Mouse (Mus musculus) testis, adult 2 months (tissue): ENCODE data around the gene 2610002M06Rik. TPM values are rescaled to one million over a fixed set of nuclear protein-coding genes. Genes with fewer than 3 reads are reported as not detected.
A peak's percentile ranks its signal among the peaks of the same experiment; 100 is the strongest.

ENCODE experiments used
- H3K27ac ChIP-seq: fragments of 200-500 bp; 2 replicates; pipeline ENCODE4 v1.5.1; 2012; ENCODE audit warnings: low read depth, low read length; ENCODE audit not compliant: control insufficient read depth, insufficient read depth
- H3K27me3 ChIP-seq: fragments of 200-500 bp; 2 replicates; pipeline ENCODE4 v1.6.1; 2012; ENCODE audit warnings: mild to moderate bottlenecking, low read length, moderate library complexity; ENCODE audit not compliant: control insufficient read depth, insufficient read depth
- H3K36me3 ChIP-seq: fragments of 200-500 bp; 2 replicates; pipeline ENCODE4 v1.6.1; 2012; ENCODE audit warnings: mild to moderate bottlenecking, low read length; ENCODE audit not compliant: control insufficient read depth, insufficient read depth
- H3K4me1 ChIP-seq: fragments of 200-500 bp; 2 replicates; pipeline ENCODE4 v1.6.1; 2012; ENCODE audit warnings: low read length; ENCODE audit not compliant: control insufficient read depth, insufficient read depth
- H3K4me3 ChIP-seq: fragments of 200-500 bp; 2 replicates; pipeline ENCODE4 v1.5.1; 2012; ENCODE audit warnings: low read depth, mild to moderate bottlenecking, low read length, moderate library complexity, mixed read lengths; ENCODE audit not compliant: control insufficient read depth
- CTCF ChIP-seq: fragments of 200-500 bp; IDR thresholded peaks from 2 replicates; pipeline ENCODE4 v1.5.1; 2012; ENCODE audit warnings: low read depth, mild to moderate bottlenecking, inconsistent platforms, low read length, moderate library complexity; ENCODE audit not compliant: control insufficient read depth, insufficient read depth, insufficient replicate concordance
- POLR2A ChIP-seq: fragments of 200-500 bp; IDR thresholded peaks from 2 replicates; pipeline ENCODE4 v1.6.1; 2012; ENCODE audit warnings: low read depth, mild to moderate bottlenecking, inconsistent platforms, low read length, moderate library complexity; ENCODE audit not compliant: control insufficient read depth
- polyA plus RNA-seq: library from polyadenylated mRNA; depleted of rRNA; stranded (reverse); fragments of >200 nt; gene quantifications from 2 replicates; pipeline ENCODE4 v1.2.3, GENCODE M21; 2012; rRNA removed

2610002M06Rik gene
- 0.95 and 1.2 TPM in 2 replicates for polyA plus RNA-seq

DNA sequence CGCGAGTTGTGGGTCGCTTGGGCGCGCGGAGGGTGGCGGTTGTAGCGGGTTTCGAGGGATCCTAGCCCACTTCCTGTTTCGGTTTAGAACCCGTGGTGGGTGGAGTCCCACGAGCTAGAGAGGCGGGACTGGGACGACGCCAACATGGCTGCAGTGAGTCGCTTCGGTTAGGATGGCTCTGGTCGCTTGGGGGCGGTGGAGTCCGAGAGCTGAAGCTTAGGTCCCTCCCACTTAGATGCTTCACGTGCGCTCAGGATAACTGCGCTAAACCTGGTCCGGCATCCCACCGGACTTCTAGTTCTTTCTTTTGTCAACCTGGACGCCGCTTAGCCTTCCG, at the start of gene 2610002M06Rik:
Gene 2610002M06Rik (minus strand): TSS at position 117 of the 337 bp plus-strand sequence.
- H3K36me3 ChIP-seq = no peaks in the 10 kb centered on the region
- peak within 1 kb of the TSS; percentile 91 for H3K27ac ChIP-seq
- peak within 1 kb of the TSS; percentile 86 for H3K4me3 ChIP-seq
- H3K4me1 ChIP-seq = no peaks in the 10 kb centered on the region
- no peaks in the 10 kb centered on the region for H3K27me3 ChIP-seq
- peak; percentile 72 for TF ChIP-seq POLR2A
- TF ChIP-seq CTCF = peak; percentile 38; the same call in 1 of the 2 replicates

DNA sequence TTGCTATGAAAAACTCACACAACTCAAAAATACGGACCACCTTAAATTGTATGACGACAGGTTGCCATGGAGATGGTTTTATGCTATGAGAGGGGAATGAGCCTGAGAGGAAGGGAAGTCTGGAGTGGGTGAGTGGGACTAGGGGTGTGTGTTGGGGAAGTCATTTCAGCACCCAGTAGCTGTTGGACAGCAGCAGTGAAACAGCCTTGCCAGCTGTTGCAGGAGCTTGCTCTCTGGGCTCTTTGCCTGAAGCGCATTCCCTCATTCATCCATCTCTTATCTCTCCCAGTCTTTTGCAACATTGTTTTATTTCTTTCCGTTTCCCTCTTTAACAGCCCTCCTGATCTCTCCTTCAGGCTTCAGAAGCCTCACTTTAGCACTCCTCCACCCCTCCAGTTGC, 42.0 kb upstream of the 2610002M06Rik start:
- H3K27ac ChIP-seq = peak overlapping the region; percentile 4; the same call in 1 of the 2 replicates
- no peaks in the 10 kb centered on the region for H3K36me3 ChIP-seq
- TF ChIP-seq CTCF (no peak), POLR2A (no peak)

DNA sequence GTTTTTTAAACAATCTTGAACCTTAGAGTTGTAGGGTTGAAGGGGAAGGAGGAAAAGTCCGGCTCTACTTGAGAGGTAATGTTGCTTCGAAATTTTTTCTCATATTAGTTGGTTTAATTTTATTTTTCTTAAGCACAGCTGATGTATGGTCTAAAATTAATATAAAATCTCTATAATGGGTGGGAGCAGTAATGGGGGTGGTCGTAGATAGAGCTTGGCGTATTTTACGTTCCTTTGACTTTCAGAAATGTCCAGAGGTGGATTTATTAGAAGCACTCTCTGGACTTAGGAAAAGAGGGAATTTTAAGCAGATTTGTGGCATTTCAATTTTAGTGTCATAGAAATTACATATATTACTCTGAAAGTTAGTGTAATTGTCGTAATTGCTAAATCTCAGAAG, 592 bp upstream of the 2610002M06Rik start:
- Histone ChIP-seq H3K4me1 (no peaks in the 10 kb centered on the region), H3K27ac (peak overlapping the region; percentile 84), H3K27me3 (no peaks in the 10 kb centered on the region), H3K36me3 (no peaks in the 10 kb centered on the region), H3K4me3 (peak overlapping the region; percentile 86; the same call in 1 of the 2 replicates)
- TF ChIP-seq POLR2A = no peak
- no peak for TF ChIP-seq CTCF

More for the DNA sequence above, 42.0 kb upstream of the 2610002M06Rik start:
- H3K27me3 ChIP-seq = no peaks in the 10 kb centered on the region
- peak overlapping the region; percentile 33 for H3K4me3 ChIP-seq
- H3K4me1 ChIP-seq = no peaks in the 10 kb centered on the region

DNA sequence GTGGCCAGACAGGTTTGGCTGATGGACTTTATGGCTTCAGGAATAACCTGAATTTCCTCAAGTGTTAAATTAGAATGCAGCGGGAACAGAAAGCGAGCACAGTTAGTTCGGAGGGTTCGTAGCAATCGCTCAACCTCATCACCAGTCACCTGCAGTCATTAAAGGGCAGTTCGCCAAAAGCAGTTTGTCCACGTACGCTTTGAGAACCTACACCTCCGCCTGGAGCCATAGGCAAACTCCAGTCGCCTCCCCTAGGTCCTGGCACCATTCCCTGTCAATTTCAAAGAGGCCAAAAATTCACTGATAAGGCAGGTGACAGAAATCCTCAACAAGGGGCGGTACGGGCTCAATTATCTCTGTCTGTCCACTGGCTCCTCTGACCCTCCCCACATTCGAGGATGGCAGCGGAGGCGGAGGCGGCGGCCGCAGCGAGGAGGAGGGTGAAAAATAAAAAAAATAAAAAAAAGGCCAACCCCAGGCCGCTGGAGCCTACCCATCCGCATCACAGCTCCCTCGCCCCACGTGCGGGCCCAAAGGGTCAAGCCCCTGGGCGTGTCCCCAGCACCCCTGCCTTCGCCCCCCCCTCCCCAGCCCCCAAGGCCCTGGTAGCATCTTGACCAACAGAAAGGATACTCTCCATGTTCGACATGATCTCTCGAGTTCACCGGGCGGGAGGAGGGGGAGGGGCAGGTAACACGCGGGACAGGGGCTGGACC, 474 bp downstream of the 2610002M06Rik start:
- H3K4me3 ChIP-seq = peak overlapping the region; percentile 86
- peak overlapping the region; percentile 91 for H3K27ac ChIP-seq
- no peaks in the 10 kb centered on the region for H3K36me3 ChIP-seq
- TF ChIP-seq CTCF (no peak), POLR2A (no peak)
- no peaks in the 10 kb centered on the region for H3K27me3 ChIP-seq
- H3K4me1 ChIP-seq = no peaks in the 10 kb centered on the region

DNA sequence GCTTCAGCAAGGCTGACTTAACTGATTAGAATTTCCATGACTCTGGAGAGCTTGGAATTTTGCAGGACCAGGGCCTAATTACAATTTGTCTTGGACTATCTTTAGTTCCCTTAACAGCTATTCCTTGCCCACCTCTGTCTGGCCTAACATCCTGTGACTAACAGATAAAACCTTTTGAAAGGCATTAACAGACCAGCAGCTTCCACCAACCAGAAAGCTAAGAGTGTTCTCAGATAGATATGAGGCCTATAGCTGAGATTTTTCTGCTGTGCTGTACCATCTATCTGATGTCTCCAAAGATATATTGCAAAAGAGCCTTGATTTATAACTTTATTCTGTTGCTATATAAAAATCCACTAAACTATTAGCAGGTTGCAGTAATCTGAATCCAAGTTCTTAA, 4.0 kb downstream of the 2610002M06Rik start:
- Histone ChIP-seq H3K27ac (no peak overlapping the region), H3K36me3 (no peaks in the 10 kb centered on the region), H3K27me3 (no peaks in the 10 kb centered on the region), H3K4me1 (no peaks in the 10 kb centered on the region), H3K4me3 (no peak overlapping the region)
- no peak for TF ChIP-seq POLR2A
- no peak for TF ChIP-seq CTCF

DNA sequence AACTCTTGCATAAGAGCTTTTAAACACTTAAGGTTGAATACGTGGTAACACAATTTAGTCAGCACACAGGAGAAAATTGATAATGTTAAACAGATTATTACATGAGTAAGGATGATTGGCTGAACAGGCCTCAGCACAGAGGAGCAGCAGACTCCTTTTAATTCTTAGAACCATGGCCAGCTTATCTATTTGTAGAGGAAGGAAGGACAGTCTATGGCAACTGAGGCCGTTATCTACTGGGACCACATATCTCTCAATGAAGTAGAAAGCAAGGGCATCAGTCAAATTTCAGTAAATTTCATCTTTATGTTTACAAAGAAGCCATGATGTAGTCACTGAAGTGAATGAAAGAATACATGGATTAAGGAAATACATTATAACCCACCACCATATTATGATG, 19.2 kb downstream of the 2610002M06Rik start:
- Histone ChIP-seq H3K4me3 (no peak overlapping the region), H3K4me1 (no peaks in the 10 kb centered on the region), H3K27ac (no peak overlapping the region), H3K36me3 (no peaks in the 10 kb centered on the region), H3K27me3 (no peaks in the 10 kb centered on the region)
- TF ChIP-seq CTCF (no peak), POLR2A (no peak)

DNA sequence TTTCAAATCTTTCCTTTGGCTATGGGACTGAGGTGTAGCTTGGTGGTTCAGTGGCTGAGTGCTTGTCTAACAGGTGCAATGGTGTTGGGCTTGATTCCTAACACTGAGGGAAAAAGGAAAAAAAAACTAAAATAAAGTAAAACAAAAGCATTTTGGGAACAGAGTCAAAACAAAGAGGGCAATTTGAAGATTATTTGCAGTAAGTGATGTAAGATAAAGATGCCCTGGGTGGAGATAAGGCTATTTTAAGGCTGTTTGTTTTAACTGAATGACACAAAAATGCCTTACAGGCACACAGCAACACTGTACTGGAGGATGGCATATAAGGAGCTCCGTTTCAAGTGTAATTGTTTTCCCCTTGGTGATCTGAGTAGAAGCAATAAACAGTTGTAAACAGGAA, 20.3 kb downstream of the 2610002M06Rik start:
- H3K4me3 ChIP-seq = no peak overlapping the region
- no peaks in the 10 kb centered on the region for H3K36me3 ChIP-seq
- no peaks in the 10 kb centered on the region for H3K4me1 ChIP-seq
- TF ChIP-seq CTCF (no peak), POLR2A (no peak)
- H3K27me3 ChIP-seq = no peaks in the 10 kb centered on the region
- no peak overlapping the region for H3K27ac ChIP-seq
